Mouse (Mus musculus): ENCODE results near the gene Sit1.
A peak's percentile ranks its signal among the peaks of the same experiment; 100 is the strongest.

The Sit1 gene

DNA sequence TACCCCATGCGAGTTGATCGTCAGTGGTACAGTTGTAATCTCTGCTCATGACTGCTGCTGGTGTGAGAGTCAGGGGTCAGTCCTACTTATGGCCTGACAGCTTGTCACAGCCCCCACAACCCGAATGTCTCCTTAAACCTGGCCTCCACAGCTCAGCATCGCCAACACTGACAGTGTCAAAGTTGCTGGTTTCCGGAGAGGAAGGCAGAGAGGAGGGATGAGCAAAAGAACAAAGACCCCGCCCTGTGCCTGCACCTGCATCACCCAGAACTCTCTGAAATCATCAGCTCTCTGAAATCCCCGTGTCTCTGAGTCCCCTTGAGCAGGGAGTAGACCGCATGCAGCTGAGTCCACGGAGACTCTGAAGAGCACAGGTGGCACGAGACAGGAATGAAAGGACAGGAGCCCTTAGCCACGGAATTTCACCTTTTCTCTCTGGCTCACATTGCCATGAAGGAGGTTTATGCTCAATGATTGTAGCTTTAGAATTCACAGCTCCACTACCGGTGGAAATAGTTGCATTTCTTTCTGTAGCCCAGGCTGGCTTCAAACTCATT lies at the start of gene Sit1:
Gene Sit1 (minus strand): TSS at position 200 of the 557 bp plus-strand sequence.
- DNase-seq = no peak

DNA sequence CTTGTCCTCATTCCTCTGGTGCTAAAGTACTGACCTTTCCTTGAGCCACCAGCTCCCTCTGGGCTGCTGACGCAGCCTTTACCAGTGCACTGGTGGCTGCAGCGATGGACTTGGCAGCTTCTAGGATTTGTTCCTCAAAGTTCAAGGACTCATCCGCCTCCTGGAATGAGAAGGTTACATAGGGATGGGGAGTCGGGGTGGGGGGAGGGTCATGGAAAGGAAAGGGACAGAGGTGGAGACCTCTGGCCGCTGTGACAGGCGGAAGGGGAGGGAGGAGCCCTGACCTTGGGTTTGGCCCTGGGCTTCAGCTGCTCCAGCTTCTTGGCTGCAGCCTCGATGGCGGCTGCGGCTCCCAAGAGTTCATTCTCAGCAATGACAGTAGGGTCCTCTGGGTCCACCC lies 49.7 kb upstream of the Sit1 start:
- no peak for DNase-seq

DNA sequence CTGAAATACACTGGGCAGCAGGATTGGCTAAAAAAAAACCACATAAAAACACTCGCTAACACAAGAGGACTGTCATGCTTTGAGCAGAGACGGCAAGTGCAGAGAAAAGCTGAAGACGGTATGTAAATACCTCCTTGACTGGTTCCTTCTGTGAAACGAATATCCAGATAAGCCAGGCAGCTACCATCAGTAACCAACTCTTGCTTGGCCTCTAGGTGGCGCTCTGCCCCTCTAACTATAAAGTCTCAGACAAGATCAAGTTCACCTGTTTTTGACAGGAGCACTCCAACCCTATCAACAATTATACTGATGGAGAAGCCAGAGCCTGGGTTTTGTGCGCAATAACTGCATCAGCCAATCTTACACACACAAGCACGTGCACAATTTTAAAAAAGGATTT lies 47.0 kb upstream of the Sit1 start:
- DNase-seq = peak; percentile 52

DNA sequence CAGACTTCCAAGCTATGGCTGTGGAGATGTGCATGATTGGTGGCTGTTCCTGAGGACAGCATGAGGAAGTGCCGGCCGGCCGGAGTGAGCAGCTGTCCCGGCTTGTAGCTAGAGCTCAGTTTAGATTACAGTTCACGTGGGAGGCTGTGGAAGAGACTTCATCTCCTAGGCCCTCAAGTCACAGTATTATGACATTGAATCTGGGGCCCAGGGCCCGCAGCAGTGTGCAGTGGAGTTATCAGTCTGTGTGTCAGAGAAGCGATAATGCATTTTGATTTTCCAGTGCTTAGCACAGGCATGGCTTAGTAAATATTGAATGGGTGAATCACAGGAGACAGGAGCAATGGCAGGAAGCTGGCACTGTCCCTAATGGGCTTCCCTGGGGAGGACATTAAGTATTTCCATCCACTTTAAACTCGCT lies 46.6 kb upstream of the Sit1 start:
- no peak for DNase-seq

DNA sequence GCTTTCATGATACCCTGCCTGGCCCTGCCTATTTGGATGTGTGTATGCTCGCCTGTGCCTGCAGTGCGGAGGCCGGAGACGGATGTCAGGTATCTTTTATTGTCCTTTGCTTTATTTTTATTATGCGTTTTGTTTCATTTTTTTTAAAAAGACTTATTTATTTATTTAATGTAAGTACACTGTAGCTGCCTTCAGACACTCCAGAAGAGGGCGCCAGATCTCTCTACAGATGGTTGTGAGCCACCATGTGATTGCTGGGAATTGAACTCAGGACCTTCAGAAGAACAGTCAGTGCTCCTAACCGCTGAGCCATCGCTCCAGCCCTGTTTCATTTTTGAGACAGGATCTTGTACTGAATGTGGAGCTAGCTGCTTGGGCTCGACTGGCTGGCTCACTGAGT lies 45.0 kb upstream of the Sit1 start:
- DNase-seq = no peak

DNA sequence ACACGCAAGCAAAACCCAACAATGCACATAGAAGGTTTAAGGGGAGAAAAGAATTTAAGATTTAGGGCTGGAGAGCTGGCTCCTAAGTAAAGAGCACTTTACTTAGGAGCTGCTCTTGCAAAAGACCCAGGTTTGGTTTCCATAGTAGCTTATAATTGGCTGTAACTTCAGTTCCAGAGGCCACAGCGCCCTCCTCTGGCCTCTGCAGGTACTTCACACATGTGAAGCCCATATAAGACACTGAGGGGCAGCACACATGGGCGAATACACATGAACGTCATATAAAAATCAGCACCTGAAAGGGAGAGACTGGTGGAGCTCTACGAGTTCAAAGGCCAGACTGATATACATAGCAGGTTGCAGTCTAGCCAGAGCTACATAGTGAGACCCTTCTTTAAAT lies 44.3 kb upstream of the Sit1 start:
- DNase-seq = no peak

DNA sequence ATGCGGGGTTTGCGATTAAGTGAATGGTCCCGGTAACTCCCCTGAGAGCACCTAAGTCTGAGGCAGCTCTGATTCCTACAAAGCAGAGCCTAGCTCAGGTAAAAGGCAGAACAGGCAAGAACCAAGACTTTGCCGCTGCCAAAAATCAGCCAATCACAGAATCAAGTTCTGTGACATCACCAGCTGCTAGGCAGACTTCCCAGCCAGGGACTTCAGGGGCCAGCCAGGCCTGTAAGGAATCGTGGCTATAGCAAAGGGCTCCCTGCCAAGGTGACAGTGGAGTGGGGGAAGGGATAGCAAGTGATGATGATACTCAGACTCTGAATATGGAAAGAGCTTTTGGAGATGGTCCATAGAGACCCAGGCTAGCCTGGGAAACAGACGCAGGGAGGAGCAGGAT lies 36.4 kb upstream of the Sit1 start:
- peak; percentile 83 for DNase-seq

DNA sequence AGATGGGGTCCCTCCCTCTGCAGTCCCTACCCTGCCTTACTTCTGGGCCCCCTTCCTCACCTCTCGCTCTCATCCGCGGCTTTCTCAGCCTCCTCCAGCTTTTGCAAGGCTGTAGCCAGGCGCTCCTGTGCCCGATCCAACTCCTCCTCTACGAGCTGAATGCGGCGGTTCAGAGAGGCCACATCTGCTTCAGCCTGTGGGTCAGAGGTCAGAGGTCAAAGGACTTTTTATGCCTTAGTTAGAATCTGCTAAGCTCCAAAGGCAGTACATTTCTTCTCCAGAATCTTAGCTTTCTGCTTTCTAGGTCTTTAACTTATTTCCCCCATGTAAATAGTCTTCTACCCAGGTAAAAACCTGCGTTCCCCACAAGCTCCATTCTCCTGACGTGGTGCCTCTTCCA lies 36.0 kb upstream of the Sit1 start:
- no peak for DNase-seq

DNA sequence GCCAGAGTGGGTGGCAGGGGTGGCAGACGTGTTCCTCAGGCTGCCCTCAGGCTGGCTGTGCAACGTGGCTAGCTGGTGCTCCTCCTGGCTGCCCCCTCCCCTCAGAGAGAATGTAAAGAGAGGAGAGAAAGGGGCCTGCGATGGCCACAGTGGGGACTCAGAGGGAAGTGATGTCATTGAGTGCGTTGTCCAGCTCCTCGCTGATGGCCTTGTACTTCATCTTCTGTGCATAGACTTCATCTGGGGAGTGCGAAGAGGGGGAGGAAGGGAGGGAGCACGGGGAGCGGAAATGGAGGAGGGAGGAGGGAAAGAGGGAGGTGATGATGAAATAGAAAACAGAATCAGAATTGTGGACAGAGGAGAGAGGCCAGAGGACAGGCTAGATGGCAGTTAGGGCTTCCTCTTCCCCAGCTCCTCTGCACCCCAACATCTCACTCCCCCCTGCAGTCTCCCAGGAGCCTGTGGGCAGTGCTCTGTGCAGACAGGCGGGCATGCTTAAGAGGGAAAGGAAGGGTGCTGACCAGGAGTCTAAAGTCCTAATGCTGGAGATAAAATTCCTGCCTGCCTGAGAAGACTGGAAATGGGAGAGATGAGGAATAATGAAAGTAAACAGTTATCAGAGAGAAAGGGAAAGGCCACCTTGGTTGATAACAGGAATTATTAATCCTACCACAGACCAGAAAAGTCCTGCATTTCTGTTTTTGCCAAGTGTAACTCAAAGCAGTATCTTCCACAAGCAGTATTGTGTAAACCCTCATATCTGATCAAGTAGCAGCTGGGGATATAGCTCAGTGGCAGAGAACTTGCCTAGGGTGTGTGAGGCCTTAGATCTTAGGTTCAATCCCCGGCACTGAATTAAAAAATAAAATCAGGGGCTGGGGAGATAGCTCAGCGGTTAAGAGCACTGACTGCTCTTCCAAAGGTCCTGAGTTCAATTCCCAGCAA lies 32.5 kb upstream of the Sit1 start:
- DNase-seq = no peak

DNA sequence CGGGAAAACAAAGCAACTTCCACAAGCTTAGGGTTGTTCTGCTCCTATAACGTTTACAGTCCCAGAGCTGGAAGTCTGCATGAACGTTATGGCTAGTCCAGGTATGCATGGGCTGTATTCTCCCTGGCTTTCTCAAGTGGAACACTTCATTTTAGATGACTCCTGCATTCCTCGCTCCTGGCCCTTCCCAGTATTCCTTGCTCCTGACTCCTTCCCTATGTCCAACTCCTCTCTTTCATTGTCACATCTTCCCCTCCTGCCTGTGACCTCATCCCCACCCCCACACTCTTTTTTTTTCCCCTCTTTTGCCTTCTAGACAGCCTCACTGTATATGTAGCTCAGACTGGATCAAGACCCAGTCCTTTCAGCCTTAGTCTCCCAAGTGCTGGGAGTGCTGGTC lies 30.3 kb upstream of the Sit1 start:
- DNase-seq = no peak

DNA sequence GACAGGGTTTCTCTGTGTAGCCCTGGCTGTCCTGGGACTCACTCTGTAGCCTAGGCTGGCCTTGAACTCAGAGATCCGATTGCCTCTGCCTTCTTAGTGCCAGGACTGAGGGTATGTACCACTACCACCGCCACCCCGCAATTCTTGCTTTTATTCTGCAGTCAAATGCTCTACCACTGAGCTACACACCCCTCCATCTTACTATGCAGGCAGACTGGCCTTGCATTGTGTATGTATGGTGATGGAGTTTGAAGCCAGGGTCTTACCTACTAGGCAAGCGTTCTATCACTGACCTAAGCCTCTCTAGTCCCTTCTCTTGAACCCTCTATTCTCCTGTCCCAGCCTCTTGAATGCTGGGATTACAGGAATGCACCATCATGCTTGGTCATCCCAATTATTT lies 29.8 kb upstream of the Sit1 start:
- no peak for DNase-seq

DNA sequence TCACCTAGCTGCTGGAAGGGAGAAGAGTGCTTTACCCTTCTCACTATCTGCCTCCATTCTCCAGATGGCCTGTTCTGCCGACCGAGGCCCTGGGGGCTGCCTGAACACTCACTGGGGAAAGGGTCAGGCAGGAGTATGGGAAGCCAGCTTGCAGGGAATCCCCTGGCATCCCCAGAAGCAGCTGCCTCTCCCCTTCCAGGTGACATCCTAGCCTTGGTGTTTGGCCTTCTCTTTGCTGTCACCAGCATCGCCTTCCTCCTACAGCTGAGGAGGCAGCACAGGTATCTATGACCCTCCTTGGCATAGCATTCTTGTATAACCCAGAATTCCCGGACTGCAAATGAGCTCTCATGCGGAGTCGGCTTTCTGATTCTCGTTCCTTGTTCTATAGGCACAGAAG lies 29.1 kb upstream of the Sit1 start:
- no peak for DNase-seq

DNA sequence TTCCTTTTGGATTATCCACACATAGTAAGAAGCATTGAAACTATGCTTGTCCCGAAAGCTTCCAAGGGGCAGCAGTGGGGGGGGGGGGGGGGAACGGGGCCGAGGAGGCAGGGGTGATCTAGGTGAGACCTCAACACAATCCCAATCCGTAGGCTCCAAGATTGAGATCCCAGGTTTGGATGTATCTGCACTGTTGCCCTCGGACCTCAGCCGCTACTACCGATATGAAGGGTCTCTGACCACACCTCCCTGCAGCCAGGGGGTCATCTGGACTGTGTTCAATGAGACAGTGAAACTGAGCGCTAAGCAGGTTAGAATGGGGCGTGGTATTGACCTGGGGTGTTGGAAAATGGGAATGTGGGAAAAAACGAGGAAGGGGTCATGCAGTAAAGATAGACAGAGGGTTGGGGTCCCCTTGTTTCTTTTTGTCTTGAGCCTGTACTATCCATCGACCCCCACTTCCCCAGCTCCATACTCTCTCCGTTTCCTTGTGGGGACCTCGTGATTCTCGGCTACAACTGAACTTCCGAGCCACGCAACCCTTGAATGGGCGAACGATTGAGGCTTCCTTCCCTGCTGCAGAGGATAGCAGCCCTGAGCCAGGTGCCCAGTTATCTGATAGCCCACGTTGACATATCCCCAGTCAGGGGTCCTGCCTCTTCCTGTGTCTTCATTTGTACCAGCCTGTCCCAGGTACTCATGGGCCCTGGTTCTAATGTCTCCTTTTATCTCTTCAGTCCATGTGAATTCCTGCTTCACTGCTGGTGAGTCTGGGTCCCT lies 28.3 kb upstream of the Sit1 start:
- no peak for DNase-seq

DNA sequence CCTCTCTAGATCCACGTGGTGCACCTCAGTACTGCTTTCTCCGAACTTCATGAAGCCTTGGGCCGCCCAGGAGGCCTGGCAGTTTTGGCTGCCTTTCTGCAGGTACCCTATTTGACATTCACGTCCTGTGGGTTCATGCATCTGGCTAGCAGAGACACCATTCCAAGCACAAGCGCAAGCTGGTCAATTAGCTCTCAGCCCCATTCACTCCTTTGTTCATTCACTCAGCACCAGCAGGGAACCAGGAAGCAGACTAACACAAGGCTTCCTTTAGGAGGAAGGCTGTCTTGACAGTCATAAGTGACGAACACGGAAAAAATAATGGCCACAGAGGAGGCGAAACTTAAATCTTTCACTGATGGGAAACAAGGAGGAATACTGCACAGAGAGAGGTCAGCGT lies 25.6 kb upstream of the Sit1 start:
- no peak for DNase-seq

DNA sequence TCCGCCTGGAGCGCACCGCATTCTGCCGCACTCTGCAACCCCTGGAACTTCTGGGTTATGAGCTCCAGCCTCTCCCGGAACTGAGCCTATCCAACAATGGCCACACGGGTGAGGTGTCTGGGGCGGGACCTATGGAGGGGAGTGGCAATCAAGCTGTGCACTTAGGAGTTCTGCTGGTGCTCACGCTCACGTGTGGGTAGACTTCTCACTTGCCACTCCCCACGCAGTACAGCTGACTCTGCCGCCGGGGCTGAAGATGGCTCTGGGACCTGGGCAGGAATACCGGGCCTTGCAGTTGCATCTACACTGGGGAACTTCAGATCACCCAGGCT lies 25.1 kb upstream of the Sit1 start:
- DNase-seq = no peak

DNA sequence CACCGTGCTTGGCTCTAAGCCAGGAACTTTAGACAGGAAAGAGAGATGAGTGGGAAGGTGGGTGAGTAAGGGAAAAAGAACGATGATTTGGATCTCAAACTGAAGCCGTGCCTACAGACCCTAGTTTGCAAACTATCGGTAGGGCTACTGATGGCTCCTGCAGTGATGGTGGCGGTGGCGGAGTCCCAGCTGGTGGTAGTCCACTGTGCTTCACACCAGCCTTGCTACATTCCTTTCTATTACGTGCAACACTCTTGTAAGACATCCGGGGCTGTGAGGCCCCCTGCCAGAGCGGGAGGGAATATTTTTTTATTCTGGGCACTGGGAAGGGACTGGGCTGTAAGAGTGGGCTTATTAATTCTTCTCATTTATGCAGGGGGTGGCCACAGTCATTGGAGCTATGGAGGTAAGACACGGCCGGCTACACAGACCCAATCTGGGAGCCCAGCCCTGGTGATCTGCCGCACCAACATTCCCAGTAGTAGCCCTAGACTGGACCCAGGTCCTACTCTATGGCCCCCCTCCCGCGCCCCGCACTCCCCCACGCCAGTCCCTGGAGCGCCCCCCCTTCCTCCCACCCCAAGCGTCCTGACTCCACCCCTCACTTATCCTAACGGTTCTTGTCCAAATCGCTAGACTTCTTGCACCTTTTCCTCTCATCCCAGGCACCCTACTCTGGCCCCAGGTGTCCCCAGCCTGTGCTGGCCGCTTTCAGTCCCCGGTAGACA lies 24.6 kb upstream of the Sit1 start:
- DNase-seq = no peak

DNA sequence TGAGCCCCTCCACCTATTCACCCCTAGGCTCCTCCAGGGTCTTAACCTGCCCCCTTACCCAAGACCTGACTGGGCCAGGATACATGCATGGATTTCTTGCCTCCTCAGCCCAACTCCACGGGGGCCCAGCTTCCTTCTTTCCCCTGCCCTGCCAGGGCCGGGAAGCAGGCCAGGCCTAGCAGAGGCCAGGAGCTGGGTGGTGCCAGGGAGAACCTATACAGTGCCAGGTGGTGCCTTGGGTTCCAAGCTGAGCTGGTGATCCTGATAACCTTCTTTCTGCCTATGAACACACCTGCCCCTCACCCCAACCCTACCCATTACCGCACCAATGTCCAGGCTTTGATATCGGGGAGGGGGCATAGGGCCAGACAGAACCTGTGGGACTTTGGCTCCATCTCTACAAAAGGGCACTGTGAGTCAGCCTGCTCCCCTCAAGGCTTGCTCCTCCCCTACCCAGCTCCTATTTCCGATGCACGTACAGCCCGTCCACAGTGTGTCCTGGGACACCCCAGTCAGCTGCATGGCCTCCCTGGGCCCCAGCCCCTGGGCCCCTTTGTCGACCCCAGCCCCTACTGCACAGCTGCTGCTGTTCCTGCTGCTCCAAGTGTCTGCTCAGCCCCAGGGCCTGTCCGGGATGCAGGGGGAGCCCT lies 23.1 kb upstream of the Sit1 start, which contains the start of gene Car9:
Gene Car9 (plus strand): TSS at position 431 of the 650 bp plus-strand sequence.
- no peak for DNase-seq

DNA sequence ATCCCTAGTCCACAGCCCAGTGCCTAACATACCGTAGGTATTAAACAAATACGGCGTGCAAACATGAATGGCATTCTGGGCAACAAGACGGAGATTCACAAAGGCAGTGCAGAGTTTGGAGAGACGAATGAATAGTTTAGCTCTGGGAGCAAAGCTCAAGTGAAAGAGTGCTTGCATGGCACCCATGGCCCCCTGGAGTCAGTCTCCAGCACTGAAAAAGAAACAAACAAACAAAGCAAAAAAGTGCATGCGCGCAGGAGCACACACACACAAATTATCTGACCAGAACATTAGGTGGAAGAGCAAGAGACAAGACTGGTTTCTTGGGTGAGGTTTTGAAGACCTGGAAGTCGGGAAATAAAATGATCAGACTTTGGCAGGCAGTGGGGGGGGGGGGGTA lies 22.5 kb upstream of the Sit1 start:
- DNase-seq = no peak

DNA sequence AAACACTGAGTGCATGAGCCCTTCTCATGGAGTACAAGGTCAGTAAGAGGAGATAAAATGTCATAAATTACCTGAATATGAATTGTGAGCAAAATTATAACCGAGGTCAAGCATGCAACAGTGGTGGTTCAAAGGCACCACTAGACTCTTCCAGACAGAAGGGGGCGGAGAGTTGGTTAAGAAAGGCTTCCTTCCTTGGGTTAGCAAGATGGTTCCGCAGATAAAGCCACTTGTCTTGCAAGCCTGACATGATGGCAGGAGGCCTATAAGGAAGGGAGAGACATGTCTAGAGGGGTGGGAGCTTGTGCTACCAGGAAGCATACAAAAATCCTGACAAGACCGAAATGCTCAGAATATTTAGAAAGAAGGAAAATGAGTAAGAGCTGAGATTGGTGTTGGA lies 20.7 kb upstream of the Sit1 start:
- no peak for DNase-seq

DNA sequence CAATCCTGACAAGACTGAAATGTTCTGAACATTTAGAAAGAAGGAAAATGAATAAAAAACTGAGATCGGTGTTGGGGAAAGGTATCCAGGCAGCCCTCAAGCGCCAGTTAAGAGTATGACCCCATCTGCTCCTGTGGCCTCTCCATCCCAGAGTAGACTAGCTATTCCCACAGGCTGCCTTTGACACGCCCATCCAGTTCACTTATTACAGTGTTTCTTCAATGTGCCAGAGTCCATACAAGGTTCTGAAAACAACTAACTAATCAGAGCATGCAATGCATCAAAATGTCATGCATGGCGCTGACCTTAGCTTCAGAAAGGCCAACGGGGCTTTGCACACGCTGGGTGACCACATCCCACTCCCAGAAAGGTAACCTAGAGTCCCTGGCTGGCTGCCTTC lies 20.0 kb upstream of the Sit1 start:
- DNase-seq = no peak

DNA sequence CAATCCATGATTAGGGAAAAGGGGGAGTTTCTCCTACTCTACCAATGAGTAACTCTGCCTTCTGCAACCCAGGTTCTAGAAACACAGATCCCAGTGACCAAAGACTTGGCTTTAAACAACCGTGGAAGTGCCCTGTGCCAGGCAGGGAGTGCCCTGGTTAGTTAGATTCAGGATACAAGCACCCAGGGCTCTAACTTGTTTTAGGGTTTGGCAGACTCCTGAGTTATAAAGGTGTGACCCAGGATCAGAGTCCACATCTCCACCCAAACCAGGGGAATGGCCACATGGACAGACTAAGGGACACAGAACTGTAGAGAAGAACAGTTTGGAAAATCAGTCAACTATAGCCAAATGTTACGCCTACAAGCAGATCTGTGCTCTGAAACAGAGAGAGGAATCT lies 19.5 kb upstream of the Sit1 start:
- no peak for DNase-seq

Measured in right cerebral cortex, postnatal 25 days (tissue).